Mouse (Mus musculus) urinary bladder, adult 18-20 months (tissue): ENCODE measurements around the gene Bckdk.

Experiments
- DNase-seq, 2 experiments: peaks; one replicate each; pipeline ENCODE4 v3.0.0; 2022; ENCODE audit warnings: low spot score in 2 of 2, mixed read lengths in 2 of 2

The Bckdk gene

DNA sequence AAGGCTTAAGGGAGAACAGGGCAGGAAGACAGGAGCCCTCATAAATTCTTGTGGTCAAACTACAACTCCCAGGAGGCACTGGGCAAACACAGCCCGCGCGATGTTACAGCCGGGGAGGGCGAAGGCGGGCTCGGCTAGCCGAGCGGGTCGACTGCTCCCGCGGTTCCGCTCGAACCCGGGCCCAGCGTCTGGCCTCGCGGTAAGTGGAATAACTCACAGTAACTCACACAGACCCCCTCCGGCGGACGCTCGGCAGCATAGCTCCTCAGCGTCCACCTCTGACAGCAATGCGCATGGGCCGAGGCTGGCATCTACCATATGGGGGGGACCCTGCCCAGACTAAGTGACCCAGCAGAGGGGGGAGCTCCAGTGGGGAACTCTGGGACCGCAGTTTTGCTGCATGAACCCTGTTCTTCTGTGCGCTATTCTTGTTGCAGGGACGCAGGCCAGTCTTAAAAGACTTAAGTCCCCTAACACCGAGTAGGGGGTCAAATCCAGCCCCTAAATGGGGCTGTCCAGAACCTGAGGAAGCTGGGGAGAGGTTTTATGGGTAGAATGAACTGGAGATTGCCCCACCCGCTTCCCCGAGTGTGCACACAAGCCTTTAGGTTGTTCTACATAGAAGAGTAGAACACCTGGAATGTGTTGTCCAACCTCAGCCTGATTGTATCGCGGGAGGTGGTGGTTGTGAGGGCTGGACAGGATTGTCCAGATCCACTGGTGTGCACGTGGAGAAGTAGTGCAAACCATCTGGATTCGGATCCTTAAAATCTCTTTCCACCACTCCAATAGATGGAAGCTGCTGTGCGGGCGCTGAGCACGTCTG lies at the start of gene Bckdk:
Gene Bckdk, plus strand, starts transcription at position 112 of the 826 bp plus-strand sequence.
- peak; percentile 57 to 72 for DNase-seq

- DNase-seq: no peak
Observed at GRCm38 (mm10) chr7:127858258-127858657, 45.6 kb upstream of the Bckdk start.

DNA sequence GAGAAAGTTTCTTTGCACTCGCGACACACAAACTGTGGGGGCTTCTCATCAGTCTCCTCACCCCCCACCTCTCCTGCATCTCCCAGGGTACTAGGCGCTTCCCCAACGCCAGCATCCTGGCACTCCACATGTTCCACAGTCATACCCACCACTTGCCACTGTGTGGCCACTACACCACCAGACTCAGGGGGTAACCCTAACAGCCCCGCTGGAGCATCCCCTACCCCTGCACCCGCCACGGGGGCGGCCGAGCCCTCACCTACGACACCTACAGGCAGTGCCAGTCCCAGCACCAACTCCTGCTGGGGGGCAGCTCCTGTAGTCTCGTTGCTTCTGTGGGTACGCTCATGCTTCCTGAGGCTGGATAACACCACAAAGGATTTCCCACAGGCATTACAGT lies 37.4 kb upstream of the Bckdk start:
- DNase-seq: no peak

DNA sequence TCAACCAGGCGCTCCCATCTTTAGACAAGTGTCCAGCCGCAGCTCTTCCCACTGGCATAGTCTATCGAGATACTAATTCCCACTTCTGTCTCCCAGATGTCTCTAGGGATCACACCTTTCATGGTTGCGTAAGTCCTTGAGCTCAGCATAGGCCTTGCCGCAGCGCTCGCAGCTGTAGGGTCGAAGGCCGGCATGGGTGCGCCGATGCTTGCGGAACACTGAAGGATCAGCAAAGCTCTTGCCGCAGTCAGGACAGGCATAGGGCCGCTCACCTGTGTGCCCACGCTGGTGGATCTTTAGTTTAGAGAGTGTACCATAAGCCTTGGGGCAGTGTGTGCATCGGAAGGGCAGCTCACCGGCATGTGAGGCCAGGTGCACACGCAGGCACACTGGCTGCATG lies 36.2 kb upstream of the Bckdk start:
- no peak for DNase-seq

GRCm38 (mm10) chr7:127869149-127869810 lies 34.6 kb upstream of the Bckdk start:
- no peak for DNase-seq

GRCm38 (mm10) chr7:127870136-127870821 lies 33.6 kb upstream of the Bckdk start:
- DNase-seq: no peak

GRCm38 (mm10) chr7:127874812-127875626 lies 28.9 kb upstream of the Bckdk start:
- DNase-seq: no peak

DNA sequence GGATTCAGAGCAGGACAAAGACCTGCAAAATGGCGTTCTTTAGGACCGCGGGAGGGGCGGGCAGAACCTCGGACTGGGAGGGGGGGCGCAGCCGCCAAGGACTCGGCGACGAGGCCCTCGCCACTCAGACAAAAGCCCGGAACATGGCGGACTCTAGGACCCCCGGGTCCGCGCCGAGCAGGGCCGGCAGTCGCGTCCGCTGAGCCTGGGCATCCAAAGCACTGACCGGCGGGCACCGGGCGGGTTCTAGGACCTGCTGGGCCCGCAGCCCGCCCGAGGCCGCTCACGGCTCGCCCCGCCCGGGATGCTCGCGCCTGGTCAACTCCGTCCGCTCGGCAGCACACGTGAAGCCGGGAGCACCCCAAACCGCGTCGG lies 28.3 kb upstream of the Bckdk start:
- DNase-seq: peak; percentile 85 to 87

GRCm38 (mm10) chr7:127876041-127876466 lies 27.8 kb upstream of the Bckdk start, which contains the start of gene Zfp646:
Gene Zfp646, plus strand, starts transcription at chr7:127876221.
- peak; percentile 64 to 79 for DNase-seq

DNA sequence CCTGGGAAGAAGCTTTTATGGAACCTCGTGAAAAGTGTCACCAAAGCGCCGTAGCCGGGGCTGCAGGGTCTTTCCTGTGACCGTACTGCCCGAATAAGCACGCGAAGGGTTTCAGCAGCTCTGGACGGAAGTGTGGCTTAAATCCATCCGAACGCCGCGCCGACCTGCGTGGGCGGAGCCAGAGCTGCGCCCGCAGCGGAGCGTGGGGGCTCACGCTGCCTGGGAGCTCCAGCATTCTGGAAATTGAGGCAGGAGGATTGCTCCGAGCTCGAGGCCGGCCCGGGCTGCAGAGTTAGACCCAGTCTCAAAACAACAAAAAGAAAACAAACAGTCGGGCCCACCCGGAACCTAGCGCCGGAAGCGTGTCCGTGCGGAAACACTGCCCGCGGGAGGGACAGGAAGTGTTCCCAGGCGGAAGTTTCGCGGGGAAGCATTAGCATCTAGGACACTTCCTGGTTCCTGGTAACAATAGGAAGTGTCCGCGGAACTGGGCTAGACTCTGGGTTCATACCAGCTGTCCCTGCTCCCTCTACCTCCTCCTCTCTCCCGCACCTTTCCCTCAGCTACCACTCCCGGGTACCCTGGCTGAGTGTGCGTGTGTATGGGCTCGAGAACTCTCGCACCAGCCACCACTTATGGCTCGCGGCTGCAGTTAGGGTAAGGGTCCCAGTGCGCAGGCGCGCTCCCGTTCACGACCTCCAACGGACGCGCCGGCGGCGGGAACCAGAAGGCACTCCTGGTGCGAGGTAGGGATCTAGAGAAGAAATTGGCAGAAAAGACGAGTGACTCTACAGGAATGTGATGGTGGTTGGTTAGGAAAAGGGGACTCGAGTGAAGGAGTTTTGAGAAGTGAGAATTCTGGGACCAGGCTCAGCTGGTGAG lies 27.2 kb upstream of the Bckdk start, which contains the start of gene Zfp668:
Gene Zfp668, minus strand, starts transcription at position 362 of the 882 bp plus-strand sequence.
- peak; percentile 83 to 87 for DNase-seq

GRCm38 (mm10) chr7:127879301-127879700 lies 24.6 kb upstream of the Bckdk start:
- no peak for DNase-seq

DNA sequence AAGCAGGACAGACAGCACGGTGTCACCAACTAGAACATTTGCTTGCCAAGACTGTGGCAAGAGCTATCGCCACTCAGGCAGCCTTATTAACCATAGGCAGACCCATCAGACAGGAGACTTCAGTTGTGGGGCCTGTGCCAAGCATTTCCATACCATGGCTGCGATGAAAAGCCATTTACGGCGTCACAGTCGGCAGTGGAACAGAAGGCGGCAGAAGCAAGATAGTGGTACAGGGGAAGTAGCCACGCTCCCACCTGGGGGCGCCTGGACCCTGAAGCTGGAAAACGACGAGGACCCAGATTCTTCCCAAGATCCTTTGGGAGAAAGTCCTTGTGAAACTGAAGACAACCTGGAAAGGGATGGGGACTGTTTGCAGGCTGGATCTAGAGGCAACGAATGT lies 23.5 kb upstream of the Bckdk start:
- DNase-seq: no peak

DNA sequence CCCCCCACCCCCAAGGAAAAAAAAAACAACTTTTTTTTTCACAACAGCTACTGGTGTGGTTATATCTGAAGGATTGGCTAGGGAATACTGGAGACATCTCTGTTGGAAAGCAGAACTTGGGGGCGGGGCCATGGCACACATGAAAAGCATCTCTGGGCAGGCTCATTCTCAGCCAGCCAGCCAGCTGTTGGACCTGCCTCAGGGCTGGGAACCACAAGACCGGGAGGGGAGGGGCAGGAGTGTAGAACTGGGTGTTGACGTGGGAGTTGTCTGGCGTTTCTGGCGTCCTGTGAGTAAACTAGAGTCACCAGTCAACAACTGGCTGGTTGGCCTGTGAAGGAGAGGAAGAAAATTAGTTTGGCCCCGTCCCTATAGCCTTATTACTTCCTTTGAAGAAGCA lies 17.9 kb upstream of the Bckdk start:
- DNase-seq: peak in 1 of 2 experiments; percentile 62

DNA sequence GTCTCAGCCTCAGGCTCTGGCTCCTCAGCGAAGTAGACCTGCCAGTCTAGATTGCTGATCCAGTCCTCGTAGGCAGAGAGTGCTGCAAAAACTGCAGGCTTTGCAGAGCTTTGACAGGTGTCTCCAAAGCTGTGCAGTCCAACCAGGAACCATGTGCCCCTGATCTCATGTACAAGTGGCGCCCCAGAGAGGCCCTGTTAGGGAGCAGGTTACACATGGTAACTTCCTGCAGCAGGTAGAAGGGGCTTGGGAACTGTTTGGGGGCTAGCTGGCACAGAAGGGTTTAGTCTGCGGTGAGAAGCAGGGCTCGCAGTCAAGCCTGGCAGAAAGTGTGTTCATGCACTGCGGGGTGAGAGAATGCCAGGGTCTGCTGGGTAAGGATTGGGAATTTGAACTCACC lies 17.3 kb upstream of the Bckdk start:
- no peak for DNase-seq

DNA sequence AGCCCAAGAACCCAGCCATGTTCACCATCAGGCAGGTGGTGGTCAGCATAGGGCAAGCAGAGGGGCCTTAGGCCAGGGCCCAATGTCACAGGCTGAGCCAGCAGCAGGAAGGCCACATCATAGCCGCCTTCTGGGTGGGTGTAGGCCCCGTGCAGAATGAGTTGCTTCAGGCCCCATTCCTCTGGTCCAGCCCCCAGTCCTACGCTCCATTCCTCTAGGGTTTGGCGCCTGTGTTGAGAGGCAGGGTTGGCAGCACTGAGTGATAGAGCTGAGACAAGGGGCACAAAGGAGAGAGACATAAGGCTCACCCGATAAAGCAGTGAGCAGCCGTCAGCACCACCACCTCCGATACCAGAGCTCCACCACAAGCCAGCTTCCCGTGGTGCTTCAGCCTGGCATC lies 16.7 kb upstream of the Bckdk start:
- DNase-seq: no peak

DNA sequence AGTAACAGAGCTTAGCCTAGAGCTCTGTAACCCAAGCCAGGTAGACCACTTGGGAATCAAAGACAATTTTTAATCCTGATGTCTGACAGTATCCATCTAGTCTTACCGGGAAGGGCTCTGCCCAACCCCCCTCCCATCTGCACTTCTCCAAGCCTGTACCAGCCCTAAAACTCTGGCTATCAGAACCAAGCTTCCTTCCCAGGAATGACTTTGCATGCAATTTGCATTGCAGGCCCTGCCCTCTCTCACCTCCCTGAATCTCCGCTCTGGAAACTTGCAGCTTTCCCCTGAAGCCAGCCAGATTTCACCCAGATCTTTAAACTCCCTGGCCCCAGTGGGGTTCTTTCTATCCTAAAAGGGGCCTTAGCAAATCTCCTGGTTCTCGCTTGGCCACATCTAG lies 16.1 kb upstream of the Bckdk start:
- DNase-seq: no peak

- no peak for DNase-seq
Observed at GRCm38 (mm10) chr7:127888821-127889220, 15.1 kb upstream of the Bckdk start.

GRCm38 (mm10) chr7:127890798-127891197 lies 13.1 kb upstream of the Bckdk start, which contains the start of gene Prss53:
Gene Prss53, minus strand, starts transcription at chr7:127890970.
- DNase-seq: no peak

DNA sequence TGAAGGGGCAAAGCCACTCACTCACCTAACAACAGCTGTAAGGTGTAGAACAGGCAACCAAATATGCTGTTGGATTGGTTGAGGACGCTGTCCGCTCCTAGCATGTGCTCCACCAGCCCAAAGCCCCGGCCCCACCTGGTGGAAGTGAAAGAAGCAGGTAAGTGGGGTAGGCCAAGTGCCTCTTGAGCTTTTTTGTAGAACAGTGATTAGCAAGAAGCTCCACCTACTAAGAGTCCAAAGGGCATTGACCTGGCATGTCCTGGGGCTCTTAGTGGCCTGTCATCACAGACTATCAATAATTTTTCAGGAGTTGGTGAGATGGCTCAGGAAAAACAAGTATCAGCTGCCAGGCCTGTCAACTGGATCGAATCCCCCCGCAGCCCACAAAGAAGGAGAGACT lies 9.4 kb upstream of the Bckdk start:
- DNase-seq: no peak

GRCm38 (mm10) chr7:127895442-127895841 lies 8.4 kb upstream of the Bckdk start, which contains the start of the genes Gm21974 and Vkorc1:
Gene Gm21974, minus strand, starts transcription at chr7:127895454.
Gene Vkorc1, minus strand, starts transcription at chr7:127895617.
- peak; percentile 91 to 95 for DNase-seq
